Mouse (Mus musculus) WW6 (cell line): ENCODE results near the gene Usp45.
"Not testable (repeated sequence)": the region's sequence is repeated elsewhere in the genome, so short reads cannot be mapped to it uniquely, and the experiment has no call there.

Experiments
- DNase-seq: peaks from one replicate; pipeline ENCODE4 v3.0.0-alpha.2; 2013; ENCODE audit warnings: low read depth, low spot score

Usp45 gene

DNA sequence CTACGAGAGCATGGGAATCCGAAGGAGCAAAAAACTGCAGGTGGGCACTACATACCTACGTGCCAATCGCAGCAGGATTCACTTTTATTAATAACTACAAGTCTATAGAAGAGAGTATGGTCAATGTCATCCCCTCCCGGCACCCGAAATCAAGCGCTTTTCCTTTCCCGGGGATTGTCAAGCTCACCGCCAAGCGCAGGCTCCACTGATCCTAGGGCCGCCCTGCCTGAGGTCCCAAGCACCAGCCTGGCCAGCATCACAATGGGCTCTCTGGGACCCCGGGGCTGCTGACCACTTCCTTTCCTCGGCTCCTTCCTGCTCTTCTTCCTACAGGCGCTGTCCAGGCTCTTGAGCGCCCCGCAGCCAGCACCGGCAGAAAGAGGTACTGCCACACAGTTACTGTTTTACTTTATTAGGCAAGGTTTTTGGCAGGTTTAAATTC is at the start of gene Usp45, which contains the start of gene Tstd3:
Gene Usp45, plus strand, starts transcription at position 294 of the 442 bp plus-strand sequence.
Gene Tstd3, minus strand, starts transcription at position 350 of the 442 bp plus-strand sequence.
- DNase-seq, result no peak

DNA sequence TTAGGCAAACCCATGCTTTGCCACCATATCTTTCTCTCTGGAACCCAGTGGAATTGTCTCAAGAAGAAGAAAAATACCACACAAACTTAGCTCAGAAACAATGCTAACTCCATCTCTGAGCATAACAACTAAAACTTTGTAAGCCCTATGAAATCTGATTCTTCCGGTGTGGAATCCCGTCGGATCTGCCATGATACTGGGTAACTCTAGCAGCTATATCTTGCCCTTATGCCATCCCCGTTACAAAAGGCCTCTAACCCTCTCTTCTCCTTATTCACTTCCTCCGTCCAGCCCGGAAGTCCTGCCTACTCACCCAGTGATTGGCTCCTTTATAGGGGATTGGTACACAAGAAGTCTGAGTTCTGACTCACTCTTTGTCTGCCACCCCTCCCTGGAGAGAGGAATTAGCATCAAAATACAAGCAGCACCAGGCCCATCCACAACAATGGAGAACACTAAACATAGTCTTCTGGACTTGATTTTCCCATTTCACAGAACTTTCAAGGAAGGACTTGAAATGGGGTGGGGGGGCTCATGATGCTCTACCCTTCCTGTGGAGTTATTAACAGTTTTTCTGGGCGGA is 44.1 kb upstream of the Usp45 start:
- peak; percentile 71 for DNase-seq

DNA sequence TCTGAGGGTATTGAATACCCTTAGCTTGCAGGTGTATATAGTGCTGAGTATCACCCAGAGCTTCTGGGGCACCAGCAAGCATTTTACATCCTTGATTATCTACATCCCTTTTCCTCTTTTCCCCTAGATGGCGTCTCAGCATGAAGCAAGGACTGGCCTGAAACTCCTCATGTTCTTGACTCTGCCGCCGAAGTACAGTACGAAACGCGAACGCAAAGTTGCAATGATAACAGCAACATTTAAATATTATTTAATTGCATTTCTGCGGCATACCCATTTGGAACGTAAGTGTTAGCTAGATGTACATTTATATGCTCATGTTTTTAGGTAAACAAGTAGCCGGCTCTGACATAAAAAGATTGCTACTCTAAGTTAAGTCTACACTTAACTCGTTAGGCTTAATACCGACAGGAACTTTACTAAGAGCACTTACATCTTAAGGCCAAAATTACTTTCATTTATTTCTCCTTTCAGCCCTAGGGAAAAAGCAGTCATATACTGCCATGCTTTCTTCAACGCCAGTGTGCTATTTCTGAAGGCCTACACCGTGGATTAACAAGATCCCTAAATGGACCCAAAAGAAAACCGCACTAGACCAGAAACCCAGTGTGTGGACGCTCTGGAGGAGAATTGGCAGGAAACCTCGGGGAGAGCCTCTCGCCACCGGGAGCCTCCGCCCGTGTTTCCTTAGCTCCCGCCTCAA is 39.9 kb upstream of the Usp45 start:
- DNase-seq, result no peak

DNA sequence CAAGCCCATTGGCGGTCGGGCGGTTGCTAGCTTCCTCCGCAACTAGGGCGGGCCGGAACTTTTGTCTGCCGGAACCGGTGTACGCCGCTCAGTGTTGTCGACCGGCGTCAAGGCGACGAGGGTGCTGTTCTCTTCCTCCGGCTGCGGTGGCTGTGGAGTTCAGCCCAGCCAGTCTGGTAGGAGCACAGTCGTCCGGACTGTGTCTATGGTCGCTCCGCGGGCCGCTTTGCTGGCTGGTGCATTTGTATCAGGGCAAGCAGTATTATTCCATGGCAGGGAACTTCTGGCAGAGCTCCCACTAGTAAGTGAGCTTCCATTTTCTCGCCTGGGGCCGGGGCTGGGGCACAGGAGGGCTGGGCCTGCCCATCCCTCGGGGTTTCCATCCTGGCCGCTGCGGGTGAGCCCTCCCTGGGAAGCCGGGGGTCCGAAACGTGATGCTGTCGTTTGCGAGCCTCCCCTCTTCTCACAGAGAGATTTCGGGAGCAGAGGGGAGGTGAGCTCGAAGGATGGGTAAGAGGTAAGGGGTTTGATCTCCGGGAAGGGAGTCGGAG is 39.3 kb upstream of the Usp45 start, which contains the start of gene Ccnc:
Gene Ccnc, plus strand, starts transcription at position 87 of the 551 bp plus-strand sequence.
- peak; percentile 85 for DNase-seq

DNA sequence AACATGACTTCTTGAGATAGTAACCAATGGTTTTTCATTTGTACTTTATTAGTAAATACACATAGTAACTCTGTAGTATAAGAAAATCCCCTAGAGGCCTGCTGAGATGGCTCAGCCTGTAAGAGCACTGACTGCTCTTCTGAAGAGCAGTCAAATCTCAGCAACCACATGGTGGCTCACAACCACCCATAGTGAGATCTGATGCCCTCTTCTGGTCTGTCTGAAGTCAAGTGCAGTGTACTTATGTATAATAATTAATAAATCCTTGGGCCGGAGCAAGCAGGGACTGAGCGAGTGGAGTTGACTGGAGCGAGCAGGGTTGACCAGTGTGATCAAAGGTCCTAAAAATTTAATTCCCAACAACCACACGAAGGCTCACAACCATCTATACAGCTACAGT is 27.8 kb upstream of the Usp45 start:
- no peak for DNase-seq

DNA sequence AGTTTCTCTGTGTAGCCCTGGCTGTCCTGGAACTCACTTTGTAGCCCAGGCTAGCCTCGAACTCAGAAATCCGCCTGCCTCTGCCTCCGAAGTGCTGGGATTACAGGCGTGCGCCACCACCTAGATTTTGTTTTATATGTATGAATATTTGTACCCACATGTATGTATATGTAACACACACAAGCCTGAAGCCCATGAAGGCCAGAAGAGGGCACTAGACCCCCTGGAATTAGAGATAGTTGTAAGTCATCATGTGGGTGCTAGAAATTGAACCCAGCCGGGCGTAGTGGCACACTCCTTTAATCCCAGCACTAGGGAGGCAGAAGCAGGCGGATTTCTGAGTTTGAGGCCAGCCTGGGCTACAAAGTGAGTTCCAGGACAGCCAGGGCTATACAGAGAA is 22.8 kb upstream of the Usp45 start:
- not testable (repeated sequence) for DNase-seq

DNA sequence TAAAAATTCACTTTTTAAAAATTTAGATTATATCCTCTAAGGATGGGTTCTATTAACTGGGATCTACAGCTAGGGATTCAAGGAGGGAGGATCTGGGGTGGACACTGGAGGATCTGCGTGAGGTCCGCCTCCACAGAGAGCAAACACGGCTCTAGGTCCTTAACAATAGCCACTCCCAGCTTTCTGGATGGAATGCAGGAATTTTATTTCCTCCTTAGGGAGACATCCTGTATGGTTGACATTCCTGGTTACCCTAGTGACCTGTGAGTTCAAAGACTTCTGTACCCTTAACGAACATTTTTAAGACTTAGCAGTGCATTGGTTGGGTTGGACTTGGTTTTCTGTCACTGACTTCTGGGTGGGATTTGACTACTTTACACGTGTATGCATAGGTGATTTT is 21.2 kb upstream of the Usp45 start:
- peak; percentile 49 for DNase-seq

DNA sequence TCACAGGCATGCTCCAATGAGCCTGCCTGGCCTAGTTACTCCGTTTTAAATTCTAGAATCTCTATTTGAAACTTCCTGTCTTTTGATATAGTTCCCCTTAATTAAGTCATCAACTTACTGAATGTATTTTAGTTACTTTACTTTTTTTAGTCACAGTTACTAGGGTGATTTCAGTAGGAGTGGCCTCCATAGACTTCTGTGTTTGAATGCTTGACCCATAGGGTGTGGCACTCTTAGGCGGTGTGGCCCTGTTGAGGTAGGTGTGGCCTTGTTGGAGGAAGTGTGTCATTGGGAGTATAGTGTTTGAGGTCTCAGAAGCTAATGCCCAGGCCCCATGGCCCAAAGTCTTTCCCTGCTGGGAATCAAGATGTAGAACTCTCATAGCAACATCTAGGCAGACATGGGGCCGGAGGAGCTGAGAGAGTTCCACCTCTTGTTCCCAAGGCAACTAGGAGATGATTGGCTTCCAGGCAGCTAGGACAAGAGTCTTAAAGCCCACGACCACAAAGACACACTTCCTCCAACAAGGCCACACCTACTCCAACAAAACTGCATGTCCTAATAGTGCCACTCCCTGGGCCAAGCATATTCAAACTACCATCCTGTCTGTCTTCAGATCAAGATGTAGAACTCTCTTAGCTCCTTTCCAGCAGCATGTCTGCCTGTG is 11.7 kb upstream of the Usp45 start:
- no peak for DNase-seq

DNA sequence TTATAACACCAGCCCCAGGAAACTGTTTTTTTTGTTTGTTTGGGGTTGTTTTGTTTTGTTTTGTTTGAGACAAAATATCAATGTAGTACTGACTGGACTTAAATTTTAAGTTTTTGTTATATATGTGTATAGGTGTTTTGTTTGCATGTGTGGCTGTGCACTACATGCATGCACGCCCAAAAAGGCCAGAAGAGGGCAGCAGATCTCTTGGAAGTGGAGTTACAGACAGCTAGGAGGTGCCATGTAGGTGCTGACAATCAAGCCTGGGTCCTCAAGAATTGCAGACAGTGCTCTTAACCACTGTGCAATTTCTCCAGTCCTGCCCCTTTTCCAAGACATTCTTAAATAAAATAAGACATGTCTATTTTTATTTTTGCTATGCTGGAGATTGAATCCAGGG is 8.1 kb upstream of the Usp45 start:
- no peak for DNase-seq

DNA sequence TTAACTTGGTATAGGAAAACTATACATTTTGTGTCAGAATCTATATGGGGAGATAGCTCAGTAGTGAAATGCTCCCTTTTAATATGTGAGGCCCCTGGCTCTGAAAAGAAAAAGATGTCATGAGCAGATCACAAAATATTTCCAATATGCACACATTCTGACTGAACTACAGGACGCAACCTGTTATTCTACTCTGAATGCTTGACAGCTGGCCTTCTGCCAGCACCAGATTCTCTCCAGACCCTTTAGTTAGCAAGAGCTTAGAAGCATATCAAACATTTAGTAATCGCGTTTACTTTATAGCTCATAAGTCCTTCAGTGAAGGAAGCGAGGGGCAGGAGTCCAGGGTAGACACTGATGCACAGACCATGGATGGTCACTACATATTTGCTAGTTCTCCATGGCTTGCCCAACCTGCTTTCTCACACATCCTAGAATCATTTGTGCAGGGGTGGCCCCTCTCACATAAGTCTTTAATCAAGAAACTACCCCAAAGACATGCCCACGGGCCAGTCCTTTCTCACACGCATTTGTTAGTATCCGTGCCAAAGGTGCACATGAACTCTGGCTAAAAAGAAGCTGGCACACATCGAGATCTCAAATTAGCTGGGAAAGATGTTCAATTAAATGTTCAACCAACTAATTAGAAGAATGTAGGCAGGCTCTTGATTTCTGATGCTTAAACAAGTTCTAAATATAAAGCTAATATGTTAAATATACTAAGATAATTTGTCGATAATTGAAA is 5.4 kb upstream of the Usp45 start:
- DNase-seq, result no peak

DNA sequence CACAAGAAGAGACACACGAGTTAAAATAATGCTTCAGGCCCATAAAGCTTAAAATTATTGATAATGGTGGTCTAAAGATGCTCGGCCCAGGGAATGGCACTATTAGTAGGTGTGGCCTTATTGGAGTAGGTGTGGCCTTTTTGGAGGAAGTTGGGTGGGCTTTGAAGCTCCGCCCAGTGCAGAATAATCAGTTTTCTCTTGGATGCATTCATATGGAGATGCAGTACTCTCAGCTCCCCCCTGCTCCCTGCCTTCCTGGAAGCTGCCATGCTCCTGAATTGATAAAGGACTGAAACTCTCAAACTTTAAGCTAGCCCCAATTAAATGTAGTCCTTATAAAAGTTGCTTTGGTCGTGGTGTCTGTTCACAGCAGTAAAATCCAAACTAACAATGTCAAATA is 3.1 kb upstream of the Usp45 start:
- DNase-seq, result no peak

DNA sequence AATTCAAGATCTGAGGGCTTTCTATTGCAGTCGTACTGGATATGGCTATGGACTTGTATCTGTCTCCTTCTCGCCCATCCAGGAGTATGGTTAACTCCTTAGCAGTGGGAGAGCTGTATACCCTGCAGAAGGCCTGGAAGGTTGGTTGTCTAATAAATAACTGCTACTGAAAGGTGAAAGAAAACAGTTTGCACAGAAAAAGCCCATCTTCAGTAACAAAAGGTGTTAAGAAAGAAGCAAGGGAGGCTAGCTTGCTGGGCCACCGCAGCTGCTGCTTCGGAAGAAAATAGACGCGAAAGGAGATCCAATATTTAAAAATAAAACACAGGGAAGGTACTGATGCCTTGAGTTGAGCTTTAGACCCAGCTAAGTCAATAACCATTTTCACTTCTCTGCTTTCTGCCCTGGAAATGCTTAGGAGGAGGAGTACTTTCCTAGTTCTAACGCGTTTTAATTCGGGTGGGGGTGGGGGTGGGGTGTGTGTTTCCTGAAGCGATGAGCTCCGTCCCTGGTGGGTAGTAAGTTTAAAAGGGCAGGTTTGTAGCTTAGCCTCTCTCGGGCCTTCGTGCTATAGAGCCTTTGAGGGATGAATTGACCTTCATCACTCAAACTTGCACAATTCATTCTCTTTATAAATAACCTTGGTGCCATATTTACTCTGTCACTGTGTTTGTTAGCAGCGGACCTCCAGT is 639 bp upstream of the Usp45 start:
- no peak for DNase-seq

DNA sequence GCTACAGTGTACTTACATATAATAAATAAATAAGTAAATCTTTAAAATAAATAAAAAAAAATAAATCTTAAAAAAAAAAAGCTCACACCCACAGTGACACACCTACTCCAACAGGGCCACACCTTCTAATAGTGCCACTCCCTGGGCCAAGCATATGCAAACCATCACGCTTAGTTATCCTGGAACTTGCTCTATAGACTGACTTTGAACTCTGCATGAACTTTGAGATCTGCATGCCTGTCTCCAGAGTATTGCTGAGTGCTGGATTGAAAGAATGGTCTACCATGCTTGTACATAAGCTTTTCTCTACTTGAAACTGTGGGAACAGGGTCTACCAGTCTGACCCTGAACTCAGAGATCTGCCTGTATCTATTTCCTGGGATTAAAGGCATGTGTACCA is 4.1 kb downstream of the Usp45 start:
- no peak for DNase-seq

DNA sequence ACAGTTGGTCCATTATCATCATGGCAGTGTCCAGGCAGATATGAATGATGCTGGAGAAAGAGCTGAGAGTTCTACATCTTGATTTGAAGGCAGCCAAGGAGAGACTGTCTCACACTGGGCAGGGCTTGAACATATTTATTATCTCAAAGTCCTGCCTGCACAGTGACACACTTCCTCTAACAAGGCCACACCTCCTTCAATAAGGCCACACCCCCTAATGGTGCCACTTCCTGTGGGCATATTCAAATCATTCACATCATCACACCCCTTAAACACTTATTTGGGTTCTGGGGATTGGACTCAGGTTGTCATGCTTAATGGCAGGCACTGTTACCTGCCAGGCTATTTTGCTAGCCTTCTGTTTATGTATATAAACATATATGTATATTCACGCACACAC is 5.3 kb downstream of the Usp45 start:
- no peak for DNase-seq

DNA sequence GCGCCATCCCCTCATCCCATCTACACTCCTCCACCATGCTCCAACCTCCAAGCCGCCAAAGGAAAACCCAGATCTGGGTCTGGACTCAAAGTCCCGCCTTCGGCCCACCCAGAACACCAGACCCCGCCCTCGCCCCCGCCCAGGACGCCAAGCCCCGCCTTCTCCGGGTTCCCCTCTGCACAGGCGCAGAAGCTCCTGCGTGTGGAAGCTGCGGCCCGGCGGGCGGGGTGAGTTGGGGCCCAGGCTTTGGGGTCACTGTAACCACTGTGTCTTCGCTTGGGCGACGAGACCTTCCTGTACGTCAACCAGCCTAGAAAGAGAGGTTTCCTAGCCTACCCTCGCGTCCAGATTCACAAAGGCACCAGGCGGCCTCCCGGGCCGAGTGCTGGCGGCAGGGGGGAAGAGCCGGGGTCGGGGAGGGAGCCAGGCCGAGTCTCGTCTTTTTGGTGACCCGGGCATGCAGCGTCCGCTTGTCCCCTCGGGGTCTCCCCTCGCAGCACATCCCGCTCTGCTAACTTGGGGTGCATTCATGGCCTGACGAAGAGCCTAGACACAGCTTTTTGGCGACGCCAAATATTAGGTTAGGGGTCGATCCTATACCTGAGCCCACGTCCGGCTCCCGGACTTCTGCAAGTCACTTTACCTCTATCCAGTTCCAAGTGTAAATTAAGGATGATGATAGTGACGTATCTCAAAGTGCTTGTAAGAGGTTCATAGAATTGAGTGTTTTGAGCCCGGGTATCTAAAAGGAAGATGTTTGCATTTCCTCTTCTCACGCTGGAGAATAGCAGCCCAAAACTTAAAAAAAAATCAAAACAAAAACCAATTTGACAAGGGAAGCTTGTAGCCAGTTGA is 9.4 kb downstream of the Usp45 start:
- peak; percentile 78 for DNase-seq

DNA sequence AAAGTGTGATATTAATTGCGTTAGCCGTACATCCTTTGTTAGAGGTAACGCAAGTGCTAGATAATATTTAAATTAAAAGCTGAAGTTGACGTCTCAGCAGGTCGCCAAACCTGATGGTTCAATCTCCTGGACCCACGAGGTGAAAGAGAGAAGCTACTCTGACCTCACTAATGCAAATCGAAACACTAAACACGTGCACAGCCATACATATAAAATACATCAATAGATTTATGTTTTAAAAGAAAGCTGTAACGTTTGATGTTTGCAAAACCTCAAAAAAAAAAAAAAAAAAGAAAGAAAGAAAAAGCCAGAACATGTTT is 9.9 kb downstream of the Usp45 start:
- DNase-seq, result no peak

DNA sequence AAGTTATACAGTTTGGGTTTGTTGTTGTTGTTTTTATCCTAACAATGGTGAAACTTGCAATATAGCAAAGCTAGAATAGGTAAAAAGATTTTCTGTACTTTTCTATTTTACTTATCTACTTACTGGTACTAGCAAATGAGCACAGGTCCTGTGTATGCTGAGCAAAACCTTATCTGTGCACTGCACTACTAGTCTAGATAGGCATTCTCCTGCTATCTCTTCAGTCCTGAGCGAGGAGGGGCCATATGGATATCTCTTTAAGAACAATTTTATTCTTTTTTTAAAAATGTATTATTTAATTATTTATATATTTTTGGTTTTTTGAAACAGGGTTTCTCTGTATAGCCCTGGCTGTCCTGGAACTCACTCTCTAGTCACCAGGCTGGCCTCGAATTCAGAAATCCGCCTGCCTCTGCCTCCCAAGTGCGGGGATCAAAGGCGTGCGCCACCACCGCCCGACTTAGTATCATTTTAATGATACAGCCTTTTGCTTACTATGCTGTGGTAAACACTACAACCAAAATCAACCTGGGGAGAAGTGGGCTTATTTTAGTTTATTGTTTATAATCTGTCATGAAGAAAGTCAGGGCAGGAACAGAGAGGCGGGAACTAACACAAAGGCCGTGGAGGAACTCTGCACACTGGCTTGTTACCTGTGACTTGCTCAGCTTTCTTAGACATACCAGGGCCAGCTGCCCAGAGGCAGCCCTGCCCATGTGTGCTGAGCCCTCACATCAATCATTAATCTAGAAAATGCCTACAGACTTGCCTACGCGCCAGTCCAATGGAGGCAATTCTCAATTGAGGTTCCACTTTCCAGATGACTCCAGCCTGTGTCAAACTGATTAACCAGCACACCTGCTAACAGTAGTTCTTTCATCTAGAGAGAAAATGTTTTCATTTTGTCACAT is 14.1 kb downstream of the Usp45 start:
- no peak for DNase-seq

DNA sequence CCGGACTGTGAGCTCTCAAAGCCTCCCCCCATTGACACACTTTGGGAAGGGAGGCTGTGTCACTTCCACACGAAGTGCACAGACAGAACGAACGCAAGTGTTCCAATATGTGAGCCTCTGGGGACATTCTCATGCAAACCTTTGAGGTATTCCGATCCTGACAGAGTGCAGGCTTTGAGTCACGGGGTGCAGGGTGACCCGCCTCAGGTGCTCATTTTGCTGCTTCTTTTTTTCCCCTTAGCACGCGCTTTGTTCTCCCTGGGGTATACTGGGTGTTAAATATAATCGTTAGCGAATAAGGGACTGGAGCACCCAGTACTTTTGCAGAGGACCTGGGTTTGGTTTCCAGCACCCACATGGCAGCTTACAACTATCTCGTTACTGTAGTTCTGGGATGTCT is 19.3 kb downstream of the Usp45 start:
- DNase-seq, result no peak

DNA sequence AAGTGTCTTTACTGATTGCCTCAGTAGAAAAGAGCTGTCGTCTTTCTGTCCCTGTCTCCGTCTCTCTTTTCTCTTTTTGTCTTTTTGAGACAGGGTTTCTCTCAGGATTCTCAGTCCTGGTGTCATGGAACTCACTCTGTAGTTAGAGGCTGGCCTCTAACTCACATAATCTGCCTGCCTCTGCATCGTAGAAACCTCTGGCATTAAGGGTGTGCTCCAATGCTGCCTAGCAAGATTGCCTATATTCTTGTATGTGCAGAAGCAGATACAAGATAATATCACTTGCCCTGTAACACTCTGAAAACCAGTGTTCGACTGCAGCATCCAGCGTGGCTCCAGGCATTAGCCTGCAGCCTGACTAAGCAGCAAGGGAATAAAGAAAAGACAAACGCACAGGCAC is 21.9 kb downstream of the Usp45 start:
- DNase-seq, result no peak
